Mouse (Mus musculus) A20 (cell line): Measurements from ENCODE around the gene Gm527.

Source experiments
- DNase-seq: peaks from one replicate; pipeline ENCODE4 v3.0.0-alpha.2; 2011; ENCODE audit warnings: low read depth, low spot score

Gene Gm527

GRCm38 (mm10) chr12:64917578-64918471 is at the start of gene Gm527:
Gene Gm527 (plus strand): TSS chr12:64917906.
- DNase-seq = peak; percentile 98

- no peak for DNase-seq
Observed at GRCm38 (mm10) chr12:64871103-64871502, 46.6 kb upstream of the Gm527 start.

DNA sequence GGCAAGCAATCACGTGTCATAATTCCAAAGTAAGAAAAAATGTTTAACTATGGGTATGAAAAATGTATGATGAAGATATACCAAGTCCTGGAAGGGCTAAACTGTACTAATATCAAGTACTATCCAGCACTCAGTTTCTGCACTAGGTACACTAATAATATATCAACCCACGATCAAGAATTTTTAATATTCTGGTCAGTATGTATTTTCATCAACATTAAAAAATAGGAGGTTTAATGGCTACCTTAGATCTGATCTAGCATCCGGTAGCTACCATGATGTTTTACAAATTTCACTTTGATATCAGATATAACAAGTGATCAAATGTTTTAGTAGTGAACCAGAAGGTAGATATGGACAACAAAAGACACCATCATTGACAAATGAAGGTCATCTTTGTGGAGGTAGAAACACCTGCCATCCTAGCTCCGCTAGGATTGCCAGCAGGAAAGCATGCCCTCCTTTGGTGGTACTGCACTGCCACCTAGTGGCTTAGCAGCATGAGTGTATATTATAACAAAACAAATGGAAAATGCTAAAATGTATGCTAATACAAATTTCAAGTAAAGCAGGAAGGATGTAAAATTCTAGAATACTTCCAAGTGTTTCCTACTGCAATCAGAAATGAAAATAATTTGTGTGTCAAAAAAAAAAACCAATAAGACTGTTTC is 20.5 kb upstream of the Gm527 start:
- DNase-seq = peak; percentile 62

- DNase-seq = no peak
Observed at GRCm38 (mm10) chr12:64902506-64902905, 15.2 kb upstream of the Gm527 start.

DNA sequence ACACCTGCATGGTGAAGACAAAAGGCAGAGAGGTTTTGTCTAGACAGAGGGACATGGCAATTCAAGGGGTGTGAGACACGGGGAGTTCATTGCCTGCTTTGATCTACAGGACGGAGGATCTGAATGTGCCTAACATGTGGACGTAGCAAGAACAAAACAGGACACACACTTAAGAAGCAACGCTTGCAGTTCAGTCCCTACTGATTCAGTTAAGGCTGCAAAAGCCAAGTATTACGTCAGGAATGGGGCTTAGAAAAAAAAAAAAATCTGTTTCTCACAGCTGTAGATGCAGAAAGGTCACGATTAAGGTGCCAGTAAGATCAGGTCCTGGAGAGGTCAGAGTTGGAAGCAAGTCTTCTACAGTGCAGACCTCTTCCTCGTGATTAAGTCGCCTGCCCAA is 14.5 kb upstream of the Gm527 start:
- DNase-seq = no peak

DNA sequence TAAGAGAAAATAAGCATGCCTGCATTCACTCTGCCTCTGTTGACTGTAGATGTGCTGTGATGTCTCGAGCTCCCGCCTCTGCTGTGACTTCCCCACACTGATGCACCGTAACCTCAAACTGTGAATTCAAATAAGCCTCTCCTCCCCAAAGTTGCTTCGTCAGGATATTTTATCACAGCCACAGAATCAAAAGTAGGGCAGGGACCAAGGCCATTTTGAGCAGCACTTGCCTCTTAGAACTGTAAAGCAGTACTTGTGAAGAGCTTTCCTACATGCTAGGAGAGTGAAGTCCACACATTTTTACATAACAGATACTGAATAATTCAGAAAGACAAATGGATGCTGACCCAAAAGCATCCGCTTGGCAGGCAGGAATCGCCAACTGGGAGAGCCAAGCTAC is 4.7 kb upstream of the Gm527 start:
- no peak for DNase-seq

DNA sequence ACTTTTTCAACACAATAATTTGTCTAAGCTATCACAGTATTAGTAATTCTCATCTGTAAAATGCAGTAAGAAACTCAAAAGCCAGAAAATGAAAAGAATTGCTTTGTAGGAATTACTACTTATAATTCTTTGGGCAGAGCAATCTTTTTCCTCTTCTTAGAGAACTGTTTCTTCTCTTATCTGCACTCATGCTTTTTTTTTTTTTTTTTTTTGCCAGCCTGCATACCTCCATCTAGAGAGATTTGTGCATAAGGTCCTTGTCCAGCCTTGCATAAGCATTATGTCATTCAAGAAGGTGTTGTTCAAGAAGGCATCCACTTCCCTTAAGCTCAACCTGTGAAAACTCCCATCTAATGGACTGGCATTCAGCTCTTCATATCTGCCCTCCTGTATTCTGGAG is 971 bp upstream of the Gm527 start:
- DNase-seq = no peak

GRCm38 (mm10) chr12:64937493-64937892 is 19.8 kb downstream of the Gm527 start:
- DNase-seq = peak; percentile 40

- no peak for DNase-seq
Observed at GRCm38 (mm10) chr12:64964560-64964959, 46.9 kb downstream of the Gm527 start.

DNA sequence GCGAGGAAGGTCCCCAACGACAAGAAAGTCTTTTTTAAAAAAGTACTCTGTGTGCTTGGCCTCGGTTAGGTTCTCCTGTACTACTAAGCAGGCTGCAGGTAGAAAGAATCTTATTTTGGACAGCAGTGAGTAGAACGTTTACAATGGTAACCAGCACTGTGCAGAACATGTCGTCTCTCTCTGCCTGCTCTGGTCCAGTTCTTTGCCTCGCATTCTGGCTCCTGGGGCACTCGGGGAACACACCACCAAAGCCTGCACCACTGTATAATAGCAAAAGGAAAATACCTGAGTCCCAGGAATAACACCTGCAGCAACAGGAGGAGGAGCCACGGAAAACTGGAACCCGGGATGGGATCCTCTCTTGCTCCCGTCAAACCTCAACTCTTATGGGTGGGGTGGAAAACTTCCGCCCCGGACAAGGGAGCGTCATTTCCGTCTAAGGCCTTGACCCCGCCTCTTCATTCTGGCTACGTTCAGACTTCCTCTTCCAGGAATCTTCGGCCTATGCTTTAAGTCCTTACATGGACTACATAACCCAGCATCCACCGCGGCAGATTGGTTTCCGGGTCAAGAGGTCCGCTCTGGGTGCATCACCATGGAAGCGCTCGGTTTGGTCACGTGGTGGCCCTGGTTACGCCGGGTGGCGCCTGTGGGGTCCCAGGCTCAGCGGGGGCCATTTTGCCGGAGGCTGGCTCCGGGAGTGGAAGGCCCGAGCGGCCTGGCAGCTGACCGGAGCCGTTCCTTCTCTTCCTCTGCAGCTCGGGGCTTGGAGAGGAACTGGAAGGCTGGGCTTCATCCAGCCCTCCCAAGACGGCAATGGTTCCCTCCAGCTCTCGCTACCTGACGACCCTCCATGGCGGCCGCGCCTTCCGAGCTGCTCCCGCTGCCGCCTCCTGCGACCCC is 47.7 kb downstream of the Gm527 start, which contains the start of the genes Klhl28 and Togaram1:
Gene Klhl28, minus strand, starts transcription at position 411 of the 903 bp plus-strand sequence.
Gene Togaram1, plus strand, starts transcription at position 681 of the 903 bp plus-strand sequence.
- peak; percentile 99 for DNase-seq

- DNase-seq = peak; percentile 75
Observed at GRCm38 (mm10) chr12:64966101-64966631, 48.5 kb downstream of the Gm527 start.

GRCm38 (mm10) chr12:64966652-64967435 is 49.1 kb downstream of the Gm527 start:
- peak; percentile 55 for DNase-seq

- peak; percentile 62 for DNase-seq
Observed at GRCm38 (mm10) chr12:64967470-64967869, 49.8 kb downstream of the Gm527 start.

DNA sequence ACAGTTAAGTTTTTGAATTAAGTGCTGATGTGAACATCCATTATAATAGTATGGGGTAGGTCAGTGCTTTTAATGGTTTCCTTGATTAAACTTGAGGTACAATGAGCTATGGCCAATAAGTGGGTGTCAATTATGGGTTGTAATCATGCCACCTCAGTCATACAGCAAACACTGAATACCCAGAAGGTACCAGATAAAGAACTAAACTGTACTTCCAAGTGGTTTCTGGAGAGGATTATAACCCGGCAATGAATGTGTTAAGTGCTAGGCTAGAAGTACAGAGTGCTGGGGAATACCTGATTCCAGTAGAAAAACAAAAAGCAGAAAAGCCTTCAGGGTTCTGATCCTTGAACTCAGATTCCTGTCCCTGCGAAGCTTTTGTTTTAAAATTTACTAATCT is 50.4 kb downstream of the Gm527 start:
- peak; percentile 41 for DNase-seq

DNA sequence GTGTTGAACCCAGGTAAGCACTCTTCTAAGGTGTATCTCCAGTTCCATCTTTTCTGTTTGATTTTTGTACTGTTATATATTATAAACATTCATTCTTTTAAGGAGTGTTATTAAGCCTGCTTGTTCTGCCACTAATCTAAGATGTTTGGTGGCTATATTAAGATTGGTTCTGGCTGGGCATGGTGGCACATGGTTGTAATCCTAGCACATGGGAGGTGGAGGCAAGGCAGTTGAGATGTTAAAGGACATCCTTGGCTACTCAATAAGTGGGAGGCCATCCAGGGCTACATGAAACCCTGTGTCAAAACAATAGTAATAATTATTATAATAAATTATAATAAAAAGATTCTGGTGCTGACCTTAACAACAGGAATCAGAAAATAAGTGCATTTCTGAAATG is 53.7 kb downstream of the Gm527 start:
- DNase-seq = no peak

GRCm38 (mm10) chr12:64972063-64972462 is 54.4 kb downstream of the Gm527 start:
- peak; percentile 57 for DNase-seq
